Mouse (Mus musculus) erythroblast, adult 5-6 weeks (primary cell): ENCODE data around the gene Hoxa6. TPM values are rescaled to one million over a fixed set of nuclear protein-coding genes. Genes with fewer than 3 reads are reported as not detected.

Source experiments
- ATAC-seq: replicated peaks from 2 replicates; pipeline ENCODE4 v1.8.0; 2016; ENCODE audit warnings: moderate number of reproducible peaks, mild to moderate bottlenecking, moderate TSS enrichment, inconsistent platforms; ENCODE audit not compliant: poor library complexity, low FRiP score, severe bottlenecking
- total RNA-seq, 2 experiments: library from RNA; stranded (forward) in 1 of 2; stranded (reverse) in 1 of 2; fragments of 150-400 nt in 1 of 2; fragments of 200-764, 138-1000 nt in 1 of 2; gene quantifications; 2 replicates each; pipeline versions ENCODE4 v1.2.3 to v1.2.4; 2015 to 2017; ENCODE audit warnings: low replicate concordance in 2 of 2

The Hoxa6 gene
- total RNA-seq, 2 experiments from 2014 or later, result not detected

- no peak for ATAC-seq
Observed at GRCm38 (mm10) chr6:52242801-52243332, 34.3 kb upstream of the Hoxa6 start.

GRCm38 (mm10) chr6:52241001-52241621 is 32.6 kb upstream of the Hoxa6 start:
- ATAC-seq, result no peak

DNA sequence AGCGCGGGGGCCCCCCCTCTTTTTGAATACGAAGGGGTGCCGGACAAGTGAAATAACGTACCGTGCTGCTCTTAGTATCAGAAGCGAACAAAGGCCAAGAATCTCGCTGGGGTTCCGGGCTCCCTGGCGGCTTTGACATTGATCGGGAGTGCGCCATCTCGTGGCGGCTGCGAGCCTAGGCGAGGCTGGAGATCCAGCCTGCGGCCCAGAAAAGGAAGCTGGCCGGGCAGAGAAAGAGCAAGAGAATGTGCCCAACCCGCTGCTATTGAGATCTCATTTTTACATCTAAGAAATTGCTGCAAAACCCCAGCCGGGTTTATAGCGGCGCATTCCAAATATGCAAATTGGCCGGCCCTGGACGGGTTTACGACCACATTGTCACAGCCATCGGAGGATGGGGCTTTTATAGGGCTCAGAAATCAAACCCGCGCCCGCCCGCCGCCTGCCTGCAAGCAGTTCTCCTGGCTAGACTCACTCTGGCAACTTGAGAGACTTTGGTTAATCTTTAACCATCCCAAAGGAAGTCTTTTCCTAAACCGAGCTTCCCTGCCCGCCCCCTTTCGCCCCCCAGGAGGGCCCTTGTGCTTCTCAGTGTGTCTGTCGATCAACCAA is 32.0 kb upstream of the Hoxa6 start, which contains the start of gene Hoxa10:
Hoxa10 (minus strand) TSS at position 466 of the 612 bp plus-strand sequence.
- no peak for ATAC-seq

- ATAC-seq, result no peak
Observed at GRCm38 (mm10) chr6:52239625-52240388, 31.3 kb upstream of the Hoxa6 start.

GRCm38 (mm10) chr6:52238976-52239375 is 30.5 kb upstream of the Hoxa6 start:
- no peak for ATAC-seq

GRCm38 (mm10) chr6:52238155-52238545 is 29.6 kb upstream of the Hoxa6 start:
- ATAC-seq, result no peak

DNA sequence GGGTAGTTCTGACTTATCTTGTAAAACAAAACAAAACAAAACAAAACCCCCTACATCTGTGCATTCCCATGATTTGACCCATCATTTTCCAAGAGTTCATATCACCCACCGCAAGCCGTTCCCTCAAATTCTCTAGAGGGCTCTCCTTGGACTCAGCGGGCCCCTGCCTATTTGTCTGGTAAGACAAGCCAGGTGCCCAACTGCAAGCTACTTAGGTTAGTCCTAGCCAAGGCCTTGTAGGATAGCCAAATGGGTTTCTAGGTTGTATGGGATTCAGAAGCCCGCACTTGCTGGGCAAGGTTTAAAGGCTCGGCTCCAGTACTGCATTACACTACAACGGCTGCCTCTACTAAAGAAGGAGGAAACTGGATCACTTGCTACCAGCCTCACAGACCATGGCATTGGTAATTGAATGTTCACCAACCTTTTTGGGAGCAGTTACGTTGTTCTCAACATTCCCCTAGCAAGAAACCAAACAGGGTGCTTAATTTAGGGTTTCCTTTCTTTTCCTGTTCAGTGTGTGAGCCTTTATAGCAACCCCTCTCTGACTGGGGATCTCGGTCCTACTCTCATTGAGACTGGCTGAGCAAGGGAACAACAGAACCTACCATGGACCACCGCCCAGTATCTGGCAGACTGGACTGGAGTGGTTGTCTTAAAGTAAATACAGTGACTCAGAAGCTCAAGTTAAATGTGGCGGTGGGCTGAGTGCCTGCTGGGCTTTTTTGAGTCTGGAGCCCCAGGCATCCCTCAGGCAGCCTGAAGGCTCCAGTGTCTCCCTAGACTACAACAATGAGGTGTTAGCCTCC is 29.0 kb upstream of the Hoxa6 start:
- ATAC-seq, result no peak

- no peak for ATAC-seq
Observed at GRCm38 (mm10) chr6:52236806-52237205, 28.3 kb upstream of the Hoxa6 start.

- no peak for ATAC-seq
Observed at GRCm38 (mm10) chr6:52235866-52236265, 27.3 kb upstream of the Hoxa6 start.

DNA sequence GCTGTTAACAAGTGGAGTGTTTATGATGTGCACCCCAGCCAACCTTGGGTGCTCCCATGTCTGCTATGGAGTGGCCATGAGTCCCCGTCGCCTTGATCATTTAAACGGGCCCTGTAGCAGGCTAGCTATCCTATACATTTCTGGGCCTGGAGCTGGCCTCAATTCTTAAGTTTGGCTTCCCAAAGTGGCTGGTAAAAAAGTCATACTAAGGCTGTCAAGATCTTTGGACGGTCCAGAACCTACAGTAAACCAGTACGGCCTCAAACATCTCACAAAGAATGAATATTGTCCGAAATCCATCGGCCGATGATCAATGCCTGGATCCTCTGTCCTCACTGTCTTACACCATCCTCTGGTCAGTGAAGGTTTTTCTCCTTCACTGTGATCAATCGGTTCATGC is 26.7 kb upstream of the Hoxa6 start:
- ATAC-seq, result no peak

DNA sequence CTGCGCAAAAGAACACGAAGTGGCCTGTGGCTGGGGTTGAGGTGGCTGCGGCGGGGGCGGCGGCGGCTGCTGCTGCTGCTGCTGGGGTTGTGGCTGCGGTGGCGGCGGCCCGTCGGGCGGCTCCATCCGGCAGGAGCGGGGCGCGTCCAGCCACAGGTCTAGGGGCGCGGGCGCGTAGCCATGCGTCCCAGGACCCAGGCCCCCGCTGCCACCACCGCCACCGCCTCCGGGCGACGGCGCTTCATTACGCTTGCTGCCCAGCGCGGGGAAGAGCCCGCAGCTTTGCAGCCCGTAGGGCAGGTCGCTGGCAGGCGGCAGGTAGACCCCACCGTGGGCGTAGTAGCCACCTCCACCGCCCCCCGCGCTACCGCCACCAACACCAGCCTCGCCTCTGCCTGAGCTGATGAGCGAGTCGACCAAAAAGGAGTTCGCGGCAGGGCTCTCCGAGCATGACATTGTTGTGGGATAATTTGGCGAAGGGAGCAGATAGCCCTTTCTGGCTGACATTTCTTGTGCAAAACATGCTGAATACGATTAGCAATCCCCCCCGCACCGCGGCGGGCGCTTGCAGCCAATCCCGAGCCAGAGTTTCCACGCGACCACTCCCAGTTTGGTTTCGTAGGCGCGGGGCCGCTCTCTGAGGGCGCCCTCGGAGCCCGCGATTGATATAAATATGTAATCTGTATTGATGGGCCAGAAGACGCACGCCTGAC is 26.1 kb upstream of the Hoxa6 start:
- no peak for ATAC-seq

DNA sequence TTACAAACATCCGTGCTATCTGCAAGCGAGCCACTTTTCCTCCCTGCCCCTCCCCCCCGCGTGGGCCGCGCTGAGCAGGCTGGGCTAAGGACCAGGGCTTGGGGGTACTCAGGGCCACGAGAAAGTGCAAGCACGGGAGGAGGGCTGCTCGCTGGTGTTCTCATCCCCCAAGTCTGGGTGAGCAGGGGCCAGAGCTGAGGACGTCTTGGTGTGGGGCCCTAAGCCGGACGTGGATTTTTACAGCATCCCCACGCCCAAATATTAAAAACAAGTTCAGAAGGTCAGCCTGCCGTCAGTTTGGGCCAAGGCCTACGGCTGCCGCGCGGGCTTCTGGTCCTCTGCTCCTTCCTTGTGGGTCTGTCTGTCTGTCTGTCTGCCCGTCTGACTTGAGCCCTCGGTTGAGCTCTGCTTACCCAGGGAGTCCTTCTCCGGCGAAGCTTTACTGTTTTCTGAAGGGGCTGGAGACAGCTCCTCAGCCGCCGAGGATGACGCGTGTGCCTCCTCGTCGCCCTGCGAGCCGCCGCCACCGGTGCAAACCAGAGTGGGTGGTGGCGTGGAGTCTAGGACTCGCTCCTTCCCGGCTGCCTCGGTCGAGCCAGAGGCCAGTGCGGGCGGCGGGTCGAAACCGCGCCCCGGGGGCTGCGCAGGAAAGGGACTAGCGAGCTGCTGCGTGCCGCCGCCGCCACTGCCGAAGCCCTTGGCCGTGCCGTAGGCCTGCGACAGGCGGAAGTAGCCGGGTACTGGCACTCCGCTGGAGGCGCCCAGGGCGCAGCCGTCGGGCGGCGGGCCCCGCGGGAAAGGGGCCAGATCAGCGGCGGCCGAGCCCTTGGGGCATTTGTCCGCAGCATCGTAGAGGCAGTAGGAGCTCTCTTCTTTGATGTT is 25.3 kb upstream of the Hoxa6 start:
- no peak for ATAC-seq

- no peak for ATAC-seq
Observed at GRCm38 (mm10) chr6:52232984-52233545, 24.5 kb upstream of the Hoxa6 start.

DNA sequence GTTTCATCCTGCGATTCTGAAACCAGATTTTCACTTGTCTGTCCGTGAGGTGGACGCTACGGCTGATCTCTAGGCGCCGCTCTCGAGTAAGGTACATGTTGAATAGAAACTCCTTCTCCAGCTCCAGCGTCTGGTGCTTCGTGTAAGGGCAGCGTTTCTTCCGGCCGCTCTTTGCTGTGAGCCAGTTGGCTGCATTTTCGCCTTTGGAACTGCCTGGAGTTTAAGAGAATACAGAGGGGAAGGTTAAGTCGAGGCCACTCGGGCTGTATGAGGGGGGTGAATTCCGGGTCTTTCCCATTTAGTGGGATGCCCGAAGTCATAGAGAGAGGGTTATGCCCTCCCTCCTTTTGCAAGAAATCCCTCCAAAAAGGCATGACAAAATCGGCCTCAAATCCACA is 24.0 kb upstream of the Hoxa6 start:
- ATAC-seq, result no peak

DNA sequence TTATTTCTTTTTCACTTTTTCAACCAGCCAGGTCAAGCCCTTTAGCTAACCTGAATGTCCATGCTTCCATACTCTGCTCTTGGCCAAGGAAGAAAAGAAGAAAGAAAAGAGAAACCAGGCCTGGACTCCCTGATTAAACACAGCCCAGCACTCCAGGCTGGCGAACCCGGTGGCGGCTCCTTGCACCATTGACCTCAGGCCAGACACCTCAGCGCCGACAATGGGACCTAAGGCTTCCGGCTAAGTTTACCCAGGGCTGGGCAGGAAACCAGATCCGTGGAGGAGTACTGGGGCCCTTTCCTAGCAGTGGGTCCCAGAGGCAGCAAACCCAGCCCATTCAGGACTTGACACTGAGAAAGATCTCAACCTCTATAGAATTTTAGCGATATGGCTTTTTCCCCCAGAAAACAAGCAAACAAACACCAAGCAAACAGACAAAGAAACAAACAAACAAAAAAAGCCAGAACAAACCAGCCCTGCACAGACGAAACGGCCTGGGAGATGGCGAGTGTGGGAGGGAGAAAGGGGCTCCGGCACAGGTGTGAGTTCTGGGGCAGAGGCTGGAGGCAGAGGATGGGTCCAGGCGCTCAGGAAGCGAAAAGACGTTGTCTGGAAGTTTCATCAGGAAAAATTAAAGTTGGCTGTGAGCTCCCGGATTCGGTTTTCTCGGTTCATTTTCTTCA is 23.5 kb upstream of the Hoxa6 start:
- no peak for ATAC-seq

GRCm38 (mm10) chr6:52230516-52231165 is 22.1 kb upstream of the Hoxa6 start, which contains the start of gene Hoxa9:
Hoxa9 (minus strand) TSS chr6:52231089.
- no peak for ATAC-seq
